Mouse (Mus musculus) lung, embryonic 14.5 days (tissue): ENCODE measurements around the gene 1110017D15Rik. TPM values are rescaled to one million over a fixed set of nuclear protein-coding genes. Genes with fewer than 3 reads are reported as not detected.
A peak's percentile ranks its signal among the peaks of the same experiment; 100 is the strongest.

ENCODE experiments used
- ATAC-seq: fragments of 200-750 bp; cut with Nextera tagmentation; 2 replicates; pipeline ENCODE4 v1.8.0; 2017; ENCODE audit warnings: mild to moderate bottlenecking, moderate TSS enrichment, moderate library complexity; ENCODE audit not compliant: insufficient read depth
- DNase-seq: peaks from one replicate; pipeline ENCODE4 v3.0.0-alpha.2; 2015
- H3K27ac ChIP-seq: fragments of 300-500 bp; sonication (generic); 2 replicates; pipeline ENCODE4 v1.5.1; 2014; ENCODE audit warnings: low read depth, mild to moderate bottlenecking, moderate library complexity
- H3K27me3 ChIP-seq: fragments of 300-500 bp; sonication (generic); 2 replicates; pipeline ENCODE4 v1.6.1; 2014; ENCODE audit warnings: low read length, control low read depth; ENCODE audit not compliant: insufficient read depth
- H3K36me3 ChIP-seq: fragments of 300-500 bp; sonication (generic); 2 replicates; pipeline ENCODE4 v1.6.1; 2014; ENCODE audit warnings: control low read depth; ENCODE audit not compliant: insufficient read depth
- H3K4me1 ChIP-seq: fragments of 300-500 bp; sonication (generic); 2 replicates; pipeline ENCODE4 v1.6.1; 2014; ENCODE audit warnings: antibody characterized with exemption, control low read depth; ENCODE audit not compliant: insufficient read depth
- H3K4me2 ChIP-seq: fragments of 300-500 bp; sonication (generic); 2 replicates; pipeline ENCODE4 v1.6.1; 2014; ENCODE audit warnings: mild to moderate bottlenecking
- H3K4me3 ChIP-seq: fragments of 300-500 bp; sonication (generic); 2 replicates; pipeline ENCODE4 v1.5.1; 2014; ENCODE audit warnings: low read depth, low read length
- H3K9ac ChIP-seq: fragments of 300-500 bp; sonication (generic); 2 replicates; pipeline ENCODE4 v1.6.1; 2014
- H3K9me3 ChIP-seq: fragments of 300-500 bp; sonication (generic); 2 replicates; pipeline ENCODE4 v1.6.1; 2016; ENCODE audit warnings: low read depth, low read length, control low read depth
- CTCF ChIP-seq: IDR thresholded peaks from 2 replicates; pipeline ENCODE4 v1.5.1; 2016; ENCODE audit warnings: antibody characterized with exemption, low read depth
- WGBS: fragments of 180-500 bp; shearing (Covaris S2); extraction: QIAGEN DNeasy Blood & Tissue Kit; methylation state at CpG from one replicate; pipeline ENCODE4 v1.1.7; 2014; 5-methylcytosine and 5-hydroxymethylcytosine counted together
- polyA plus RNA-seq: library from polyadenylated mRNA; unstranded; fragments of >200 nt; fragmentation: Nextera tagmentation; extraction: Ambion mirVana; gene quantifications from 2 replicates; pipeline ENCODE4 v1.2.1, GENCODE M21; 2014

The 1110017D15Rik gene
- polyA plus RNA-seq, 1 experiment from 2014 or later: 0.46 TPM

DNA sequence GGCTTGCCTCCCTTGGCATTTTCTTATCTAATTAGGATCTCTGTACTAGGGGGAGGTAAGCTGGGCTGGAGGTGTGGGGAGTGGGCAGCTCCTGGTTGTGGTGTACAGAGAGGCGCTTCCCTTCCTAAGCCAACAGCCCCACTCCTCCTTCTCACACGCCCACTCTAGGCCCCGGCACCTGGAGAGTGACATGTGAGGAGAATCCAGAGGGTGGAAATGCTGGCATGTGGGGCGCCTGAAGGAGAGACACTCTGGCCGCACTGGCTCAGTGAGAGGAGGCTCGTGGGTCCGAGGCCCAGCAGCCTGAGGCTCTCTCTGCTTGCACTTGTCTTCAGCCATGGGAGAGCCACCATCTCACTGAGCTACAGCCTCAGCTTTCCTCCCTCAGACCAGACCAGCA lies 1.2 kb upstream of the 1110017D15Rik start:
- no peaks in the 10 kb centered on the region for H3K36me3 ChIP-seq
- TF ChIP-seq CTCF: no peak

DNA sequence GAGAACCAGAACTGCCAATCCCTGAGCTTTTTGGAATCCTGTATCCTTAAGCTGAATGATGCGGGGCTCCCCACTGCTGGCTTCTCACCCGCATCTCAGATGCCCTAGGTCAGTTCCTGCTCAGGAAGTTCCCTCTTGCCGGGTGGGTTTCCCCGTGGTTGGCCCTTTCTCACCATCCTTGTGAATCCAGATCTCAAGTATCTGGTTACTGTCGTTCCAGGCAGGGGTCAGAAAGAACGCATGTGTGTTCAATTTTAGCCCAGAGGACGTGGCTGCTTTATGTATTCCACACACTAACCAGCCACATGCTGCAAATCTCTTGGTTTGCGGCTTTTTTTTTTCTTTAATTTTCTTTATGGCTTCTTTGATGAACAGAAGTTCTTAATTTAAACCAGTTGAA lies 3.4 kb downstream of the 1110017D15Rik start:
- Histone ChIP-seq H3K9ac (no peak overlapping the region), H3K36me3 (no peaks in the 10 kb centered on the region)
- no peak for DNase-seq

More for the DNA sequence above, 1.2 kb upstream of the 1110017D15Rik start:
- ATAC-seq (no peak), DNase-seq (no peak)
- Histone ChIP-seq H3K4me2 (no peak overlapping the region), H3K9me3 (no peaks in the 10 kb centered on the region), H3K27ac (no peak overlapping the region), H3K27me3 (0 out of 2 replicates have a peak, but pooled peaks cover 2% of the 10 kb centered on the region), H3K4me3 (no peak overlapping the region), H3K4me1 (no peaks in the 10 kb centered on the region), H3K9ac (no peak overlapping the region)
- 65% methylated on average over 7 of the region's 7 CpGs for WGBS

DNA sequence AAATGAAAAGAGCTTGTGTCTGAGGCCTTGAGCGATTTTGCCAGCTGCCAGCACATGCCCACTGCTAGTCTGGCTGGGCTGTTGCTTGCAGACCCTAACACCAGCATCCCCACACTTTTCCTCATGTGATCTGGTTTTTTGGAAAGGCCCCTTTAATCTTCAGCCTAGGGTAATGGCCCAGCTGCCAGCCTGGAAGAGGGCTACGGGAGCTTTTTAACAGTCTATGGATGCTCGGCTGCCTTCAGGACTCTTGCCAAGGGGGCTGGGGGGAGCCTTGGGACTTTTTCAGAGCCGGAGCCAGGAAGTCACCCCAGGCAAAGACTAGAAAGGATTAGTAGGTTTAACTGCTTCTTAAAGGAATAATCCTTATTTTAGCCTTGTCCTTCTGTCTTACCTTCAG lies 3.8 kb downstream of the 1110017D15Rik start:
- no peaks in the 10 kb centered on the region for H3K4me1 ChIP-seq
- no peak for TF ChIP-seq CTCF
- H3K4me3 ChIP-seq: no peak overlapping the region
- H3K9me3 ChIP-seq: no peaks in the 10 kb centered on the region
- H3K36me3 ChIP-seq: no peaks in the 10 kb centered on the region
- no peaks in the 10 kb centered on the region for H3K27me3 ChIP-seq
- WGBS: 46% methylated on average over 4 of the region's 4 CpGs
- no peak overlapping the region for H3K9ac ChIP-seq
- no peak overlapping the region for H3K4me2 ChIP-seq
- no peak for ATAC-seq
- no peak overlapping the region for H3K27ac ChIP-seq
- DNase-seq: no peak

More for the DNA sequence above, 3.4 kb downstream of the 1110017D15Rik start:
- no peak overlapping the region for H3K4me3 ChIP-seq
- no peak for TF ChIP-seq CTCF
- no peaks in the 10 kb centered on the region for H3K9me3 ChIP-seq
- no peak for ATAC-seq
- 19% methylated on average over 8 of the region's 8 CpGs for WGBS
- no peaks in the 10 kb centered on the region for H3K27me3 ChIP-seq
- no peak overlapping the region for H3K4me2 ChIP-seq
- no peaks in the 10 kb centered on the region for H3K4me1 ChIP-seq
- H3K27ac ChIP-seq: no peak overlapping the region

DNA sequence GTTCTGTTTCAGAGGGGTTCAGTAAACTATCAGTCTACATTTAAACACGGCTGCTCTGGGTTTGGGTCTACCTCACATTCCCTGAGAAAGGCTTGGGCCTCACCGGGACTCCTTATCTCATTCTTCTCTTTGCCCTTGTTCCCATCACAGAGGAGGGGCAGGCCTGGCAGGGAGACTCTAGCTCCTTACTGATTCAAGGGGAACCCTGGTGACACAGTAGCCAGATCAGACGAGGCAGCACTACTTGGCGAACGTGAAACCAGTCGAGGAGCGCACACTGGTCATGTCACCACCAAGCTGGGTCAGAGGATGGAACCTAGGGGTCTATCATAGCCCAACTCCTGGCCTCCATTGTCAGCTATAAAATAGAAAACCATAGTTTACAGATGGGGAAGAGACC lies 9.1 kb downstream of the 1110017D15Rik start:
- no peaks in the 10 kb centered on the region; the same call in 1 of the 2 replicates for H3K4me1 ChIP-seq
- H3K36me3 ChIP-seq: no peaks in the 10 kb centered on the region
- H3K9me3 ChIP-seq: no peaks in the 10 kb centered on the region
- no peak overlapping the region for H3K4me3 ChIP-seq
- no peak overlapping the region; the same call in 1 of the 2 replicates for H3K4me2 ChIP-seq
- ATAC-seq: no peak
- WGBS: 41% methylated on average over 7 of the region's 7 CpGs
- H3K27me3 ChIP-seq: peaks cover 4% of the 10 kb centered on the region; the same call in 1 of the 2 replicates
- DNase-seq: no peak
- no peak overlapping the region for H3K27ac ChIP-seq
- TF ChIP-seq CTCF: no peak
- no peak overlapping the region for H3K9ac ChIP-seq

DNA sequence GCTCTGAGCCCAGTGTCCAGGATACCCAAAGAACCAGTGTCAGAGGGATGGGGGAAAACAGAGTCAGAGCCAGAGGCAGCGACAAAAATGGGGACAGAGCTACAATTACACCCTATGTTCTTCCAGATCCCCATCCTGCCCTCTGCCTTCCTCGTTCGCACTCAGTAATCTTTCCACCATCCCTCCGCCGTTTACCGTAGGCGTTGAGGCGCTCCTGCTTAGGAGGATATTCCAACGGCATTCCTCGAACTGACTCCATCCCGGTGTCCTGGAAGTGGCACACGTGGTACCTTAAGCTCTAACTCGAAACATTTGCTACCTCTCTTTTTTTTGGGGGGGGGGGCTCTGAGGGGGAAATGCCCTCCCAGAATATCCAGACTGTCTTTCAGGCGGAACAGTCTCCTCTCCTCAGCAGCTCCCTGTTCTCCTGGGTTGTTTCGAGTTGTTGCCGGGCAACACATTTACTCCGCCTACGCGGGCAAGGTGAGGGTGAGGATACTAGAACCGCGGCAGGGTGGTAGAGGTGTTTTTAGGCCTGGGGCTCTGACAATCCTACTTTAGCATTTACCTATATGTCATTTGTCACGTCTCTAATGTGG lies 9.7 kb downstream of the 1110017D15Rik start:
- DNase-seq (peak; percentile 41), ATAC-seq (no peak)
- Histone ChIP-seq H3K4me1 (peaks cover 3% of the 10 kb centered on the region; the same call in 1 of the 2 replicates), H3K9ac (peak overlapping the region; percentile 57), H3K27me3 (peaks cover 4% of the 10 kb centered on the region; the same call in 1 of the 2 replicates), H3K4me2 (peak overlapping the region; percentile 92), H3K9me3 (no peaks in the 10 kb centered on the region), H3K4me3 (peak overlapping the region; percentile 50), H3K27ac (no peak overlapping the region), H3K36me3 (no peaks in the 10 kb centered on the region)
- TF ChIP-seq CTCF: no peak; the same call in 1 of the 2 replicates
- WGBS: 4% methylated on average over 22 of the region's 22 CpGs

DNA sequence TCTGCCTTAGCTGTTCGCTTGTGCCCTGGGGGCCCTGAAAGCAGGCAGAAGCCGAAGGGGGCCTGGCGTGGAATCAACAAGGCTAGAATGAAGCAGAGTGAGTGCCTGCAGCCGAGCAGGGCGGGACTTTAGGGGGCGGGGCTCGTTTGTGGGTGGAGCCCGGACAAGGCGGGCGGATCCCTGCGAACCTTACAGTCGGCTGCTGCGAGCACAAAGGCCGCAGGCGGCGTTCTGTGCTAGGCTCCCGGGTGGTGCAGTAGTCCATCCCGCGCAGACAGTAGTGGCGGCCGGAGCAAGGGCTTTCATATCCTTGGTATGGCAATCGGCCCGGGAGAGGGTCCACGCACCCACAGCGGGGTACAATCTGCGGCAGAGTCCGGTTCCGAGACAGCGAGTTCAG lies 10.2 kb downstream of the 1110017D15Rik start:
- peak; percentile 30 for TF ChIP-seq CTCF
- under 1% methylated on average over 29 of the region's 29 CpGs for WGBS
- H3K4me1 ChIP-seq: peaks cover 8% of the 10 kb centered on the region; the same call in 1 of the 2 replicates

DNA sequence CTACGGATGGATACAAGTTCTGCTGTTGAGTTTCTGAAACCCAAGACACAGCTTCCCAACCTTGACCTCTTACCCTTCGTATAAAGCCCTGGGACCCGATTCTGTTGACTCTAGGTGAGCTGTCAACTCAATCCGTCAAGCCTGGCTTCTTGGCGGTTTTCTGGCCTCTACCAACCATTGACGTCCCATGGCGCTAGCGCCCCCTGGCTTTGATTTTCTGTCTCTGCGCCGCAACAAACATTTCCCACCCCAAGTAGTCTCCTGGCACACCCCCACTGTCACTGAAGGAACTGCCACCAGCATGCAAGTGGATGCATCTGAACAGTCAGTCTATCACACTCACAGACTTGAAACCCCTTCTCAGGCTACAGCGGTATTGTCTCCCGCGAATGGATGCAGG lies 11.0 kb downstream of the 1110017D15Rik start:
- H3K4me2 ChIP-seq: peak overlapping the region; percentile 92
- 10% methylated on average over 13 of the region's 13 CpGs for WGBS
- no peaks in the 10 kb centered on the region for H3K36me3 ChIP-seq
- H3K9ac ChIP-seq: no peak overlapping the region
- ATAC-seq (no peak), DNase-seq (peak; percentile 68)
- H3K27me3 ChIP-seq: peaks cover 11% of the 10 kb centered on the region
- peak overlapping the region; percentile 50; the same call in 1 of the 2 replicates for H3K4me3 ChIP-seq
- no peaks in the 10 kb centered on the region for H3K9me3 ChIP-seq
- peak; percentile 61 for TF ChIP-seq CTCF
- no peak overlapping the region for H3K27ac ChIP-seq
- H3K4me1 ChIP-seq: peaks cover 9% of the 10 kb centered on the region; the same call in 1 of the 2 replicates

More for the DNA sequence above, 10.2 kb downstream of the 1110017D15Rik start:
- Histone ChIP-seq H3K9ac (peak overlapping the region; percentile 57), H3K4me3 (peak overlapping the region; percentile 50), H3K4me2 (peak overlapping the region; percentile 92), H3K9me3 (no peaks in the 10 kb centered on the region), H3K36me3 (no peaks in the 10 kb centered on the region), H3K27ac (no peak overlapping the region), H3K27me3 (peaks cover 4% of the 10 kb centered on the region)
- peak; percentile 70 for ATAC-seq
- peak; percentile 93 for DNase-seq
